Mouse (Mus musculus) adrenal gland, adult 18-20 months (tissue): ENCODE results near the gene Trp53rkb. TPM values are rescaled to one million over a fixed set of nuclear protein-coding genes. Genes with fewer than 3 reads are reported as not detected.
A peak's percentile ranks its signal among the peaks of the same experiment; 100 is the strongest.

Experiments used
- DNase-seq, 2 experiments: peaks; one replicate each; pipeline ENCODE4 v3.0.0; 2021 to 2022; ENCODE audit warnings: low spot score in 2 of 2
- total RNA-seq, 2 experiments: library from RNA; stranded (reverse); gene quantifications; 1 replicate in 1 of 2; 2 replicates in 1 of 2; pipeline ENCODE4 v1.2.3; 2021

Gene Trp53rkb
- total RNA-seq, 2 experiments from 2014 or later = 4.2 to 5.7 TPM

- peak; percentile 80 to 89 for DNase-seq
Measured at GRCm38 (mm10) chr2:166793542-166794214, 1.3 kb downstream of the Trp53rkb start.

GRCm38 (mm10) chr2:166799615-166800472 is 7.5 kb downstream of the Trp53rkb start:
- DNase-seq = no peak

DNA sequence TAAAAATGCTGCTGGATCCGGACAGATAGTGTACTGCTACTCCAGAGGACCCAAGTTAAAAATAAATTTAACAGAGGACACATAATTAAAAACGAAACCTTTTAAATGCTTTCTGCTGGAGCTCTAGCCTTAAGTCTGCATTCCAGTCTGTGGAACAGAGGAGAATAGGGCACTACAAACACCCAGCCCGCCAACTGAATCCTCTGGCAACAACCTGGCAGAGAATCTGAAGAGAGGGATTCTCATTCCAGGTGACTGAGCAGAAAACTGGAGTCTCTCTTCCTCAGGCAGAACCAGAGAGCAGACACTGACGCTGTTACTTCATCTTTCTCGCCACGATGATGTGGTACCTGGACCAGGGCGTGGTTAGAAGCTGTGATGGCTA is 8.1 kb downstream of the Trp53rkb start:
- DNase-seq = no peak

DNA sequence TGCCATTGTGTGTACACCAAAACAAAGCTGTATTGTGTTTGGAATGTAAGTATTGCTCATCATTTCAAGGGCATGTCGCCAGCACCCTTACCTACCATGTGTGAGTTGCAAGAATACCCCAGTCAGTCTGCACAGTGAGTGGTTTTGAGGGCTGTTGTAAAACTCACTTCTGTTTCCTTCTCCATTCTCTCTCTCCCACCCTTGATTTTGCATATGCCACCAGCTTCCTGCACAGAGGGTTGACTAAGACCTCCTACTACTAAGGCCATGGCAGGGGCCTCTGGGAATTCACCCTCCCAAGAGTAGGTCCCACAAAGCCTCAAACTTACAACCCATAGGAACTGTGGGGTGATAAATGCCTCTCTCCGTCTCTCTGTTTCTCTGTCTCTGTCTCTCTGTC is 9.1 kb downstream of the Trp53rkb start:
- DNase-seq = no peak

- no peak for DNase-seq
Measured at GRCm38 (mm10) chr2:166803298-166803697, 11.0 kb downstream of the Trp53rkb start.

DNA sequence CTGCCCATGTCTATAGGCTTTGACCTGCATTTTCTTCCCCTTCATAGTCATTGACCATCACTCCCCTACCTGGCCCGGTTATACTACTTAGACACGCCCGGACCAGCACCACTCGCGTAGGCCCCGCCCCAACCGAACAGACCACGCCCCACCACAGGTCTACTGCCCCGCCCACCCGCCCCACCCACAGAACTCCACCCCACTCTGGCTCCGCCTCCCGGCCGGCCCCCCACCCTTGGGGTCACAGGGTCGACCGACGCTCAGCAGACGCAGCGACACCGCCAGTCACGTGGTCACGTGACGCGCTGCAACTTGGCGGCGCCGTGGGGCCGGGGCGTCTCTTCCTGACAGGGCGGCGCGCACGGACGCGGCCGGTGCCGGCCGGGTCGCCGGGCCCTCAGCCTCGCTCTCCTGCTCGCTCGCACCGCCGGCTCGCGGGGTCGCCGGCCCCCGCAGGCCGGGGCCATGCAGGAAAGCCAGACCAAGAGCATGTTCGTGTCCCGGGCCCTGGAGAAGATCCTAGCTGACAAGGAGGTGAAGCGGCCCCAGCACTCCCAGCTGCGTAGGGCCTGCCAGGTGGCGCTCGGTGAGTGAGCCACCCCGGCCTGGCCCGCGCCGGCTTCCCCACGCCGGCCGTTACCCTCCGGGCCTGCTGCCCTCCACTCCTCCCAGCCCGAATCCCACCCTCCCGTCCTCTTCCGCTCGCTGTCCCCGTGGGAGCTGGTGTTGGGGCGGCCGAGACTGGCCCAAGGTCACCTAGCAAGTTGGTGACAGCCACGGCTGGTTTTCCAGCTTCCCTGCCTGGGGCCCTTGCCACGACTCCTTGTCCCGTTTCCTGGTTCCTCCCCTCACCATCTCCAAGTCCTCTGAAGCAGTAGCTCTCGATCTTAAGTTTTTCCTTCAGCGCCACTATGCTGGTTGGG is 13.2 kb downstream of the Trp53rkb start, which contains the start of gene Arfgef2:
TSS of gene Arfgef2 (plus strand) at position 339 of the 923 bp plus-strand sequence.
- DNase-seq = peak; percentile 85 to 86

- DNase-seq = no peak
Measured at GRCm38 (mm10) chr2:166806173-166806705, 13.9 kb downstream of the Trp53rkb start.

DNA sequence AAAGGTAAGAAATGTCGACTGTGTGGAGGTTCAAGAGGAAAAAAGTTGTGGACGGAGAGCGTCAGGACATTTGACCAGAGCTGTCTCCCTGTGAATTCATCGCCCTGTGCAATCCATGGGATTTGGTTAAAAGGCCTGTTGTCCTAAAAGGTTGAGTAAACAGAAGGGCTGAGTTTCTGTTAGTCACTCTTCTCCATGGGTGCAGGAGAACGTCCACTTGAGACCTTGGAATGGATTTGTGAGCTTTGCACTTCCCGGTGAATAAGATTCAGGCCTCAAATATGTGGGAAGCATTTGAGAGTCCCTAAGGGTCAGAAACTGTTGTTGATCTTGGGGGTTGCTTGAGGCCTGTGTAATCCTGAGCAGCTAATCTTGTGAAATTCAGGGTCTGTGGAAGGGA is 14.5 kb downstream of the Trp53rkb start:
- DNase-seq = no peak

DNA sequence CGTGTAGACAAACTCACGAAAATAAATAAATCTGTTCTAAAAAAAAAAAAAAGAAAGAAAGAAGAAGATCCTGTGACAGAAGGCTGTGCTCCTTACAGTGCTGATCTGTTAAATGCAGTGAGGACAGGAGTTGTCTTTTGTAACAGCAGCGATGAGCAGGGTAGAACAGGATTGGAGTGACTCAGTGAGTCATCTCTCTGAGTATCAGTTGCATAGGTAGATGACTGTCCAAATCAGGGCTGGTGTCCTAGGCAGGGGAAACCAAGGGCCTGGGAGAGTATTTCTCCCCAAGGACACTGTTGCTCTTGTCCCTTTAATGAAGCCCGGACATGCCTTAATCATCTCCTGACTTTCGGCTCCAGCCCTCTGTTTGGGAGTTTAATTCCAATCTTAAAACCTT is 17.2 kb downstream of the Trp53rkb start:
- DNase-seq = no peak

GRCm38 (mm10) chr2:166810821-166811220 is 18.5 kb downstream of the Trp53rkb start:
- no peak for DNase-seq

DNA sequence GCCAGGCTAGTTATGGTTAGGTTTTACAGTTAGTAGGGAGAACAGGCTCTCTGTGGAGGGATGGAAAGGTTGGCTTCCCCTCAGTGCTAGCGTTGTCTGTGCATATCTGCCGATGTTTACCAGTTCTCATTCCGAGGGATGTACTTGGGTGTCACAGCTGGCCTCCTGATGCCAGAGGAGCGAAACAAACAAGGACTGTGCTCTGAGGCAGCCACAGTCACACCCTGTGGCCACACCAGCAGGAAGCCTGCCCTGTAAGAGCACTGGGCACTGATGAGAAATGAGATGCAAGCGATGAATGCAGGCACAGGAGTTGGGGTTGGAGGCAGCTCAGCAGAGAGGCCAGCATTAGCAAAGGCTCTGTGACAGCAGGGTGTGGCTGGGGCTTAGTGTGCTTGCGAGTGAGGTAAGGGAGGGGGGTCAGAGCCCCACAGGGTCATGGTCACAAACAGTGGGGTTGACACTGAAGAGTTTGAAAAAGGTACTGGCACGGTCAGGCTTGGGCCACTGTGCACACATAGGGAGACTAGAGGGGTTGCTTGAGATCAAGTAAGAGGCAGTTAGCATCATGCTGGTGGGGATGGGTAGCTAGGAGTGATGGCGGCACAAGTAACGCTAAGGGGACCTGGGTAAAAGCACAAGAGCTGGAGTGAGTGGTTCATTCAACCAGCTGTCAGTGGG is 26.3 kb downstream of the Trp53rkb start:
- DNase-seq = no peak

GRCm38 (mm10) chr2:166819849-166820248 is 27.5 kb downstream of the Trp53rkb start:
- DNase-seq = no peak

DNA sequence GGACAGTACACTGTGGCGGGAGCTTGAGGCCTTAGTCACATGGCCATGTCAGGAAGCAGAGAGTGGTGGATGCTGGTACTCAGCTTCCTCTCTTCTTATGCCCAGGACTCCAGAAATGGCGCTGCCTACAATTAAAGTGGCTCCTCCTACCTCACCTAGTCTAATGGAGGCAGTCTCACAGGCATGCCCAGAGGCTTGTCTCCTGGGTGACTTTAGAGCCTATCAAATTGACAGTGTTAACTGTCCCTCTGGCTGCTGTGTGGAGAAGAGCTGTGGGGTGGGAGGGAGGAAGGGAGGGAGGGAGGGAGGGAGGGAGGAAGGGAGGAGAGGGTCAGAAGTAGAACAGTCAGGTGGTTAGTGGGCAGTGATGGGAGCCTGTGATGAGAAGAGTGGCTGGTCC is 28.5 kb downstream of the Trp53rkb start:
- no peak for DNase-seq

DNA sequence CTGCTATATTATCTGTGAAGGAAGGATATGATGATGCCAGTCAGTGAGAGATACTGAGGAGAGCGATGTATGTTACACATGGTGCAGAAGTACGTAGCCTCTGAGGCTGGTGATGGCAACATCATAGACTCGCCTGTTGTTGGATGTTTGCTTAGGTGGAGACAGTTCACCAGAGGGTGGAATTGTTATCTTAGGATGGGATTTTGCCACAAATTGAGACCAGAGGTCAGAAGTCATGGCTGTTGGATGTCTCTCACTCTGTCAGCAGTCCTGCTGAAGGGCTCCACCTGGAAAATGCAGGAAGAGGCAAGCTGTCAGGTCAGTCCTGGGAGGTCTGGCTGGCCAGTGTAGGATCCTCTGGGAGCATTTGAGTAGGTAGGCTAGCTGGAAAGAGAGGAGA is 29.1 kb downstream of the Trp53rkb start:
- no peak for DNase-seq

DNA sequence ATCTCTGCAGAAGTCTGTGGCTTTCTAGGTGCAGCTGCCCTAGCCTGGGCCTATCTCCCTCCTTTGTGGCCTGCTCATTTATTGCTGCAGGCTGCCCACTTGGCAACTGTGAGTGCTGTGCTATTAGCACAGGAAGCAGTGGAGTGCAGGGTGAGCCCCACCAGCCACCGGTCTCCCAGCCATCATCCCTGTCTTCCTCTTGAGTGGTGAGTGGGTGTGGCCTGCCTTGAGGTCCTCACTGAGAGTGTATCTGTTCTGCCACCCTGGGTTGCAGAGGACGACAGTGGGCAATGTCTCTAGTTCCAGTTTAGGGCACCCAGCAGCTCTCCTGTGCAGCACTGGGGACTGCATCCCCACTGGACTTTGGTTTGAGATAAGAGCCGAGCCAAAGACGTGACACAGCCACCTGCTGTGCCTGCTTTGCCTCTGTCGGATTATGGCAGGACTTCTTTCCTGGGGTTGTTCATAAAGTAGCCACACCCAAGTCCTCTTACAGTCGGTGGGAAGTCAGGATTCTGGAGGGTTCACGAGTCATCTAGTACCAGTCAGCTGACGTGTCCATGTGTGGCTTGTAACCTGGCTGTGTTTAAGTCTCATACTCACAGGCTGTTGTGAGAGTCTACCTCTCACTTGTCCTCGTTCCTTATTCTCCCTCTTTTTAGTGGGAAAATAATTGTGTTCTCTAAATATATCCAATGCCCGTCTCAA is 29.9 kb downstream of the Trp53rkb start:
- DNase-seq = no peak

DNA sequence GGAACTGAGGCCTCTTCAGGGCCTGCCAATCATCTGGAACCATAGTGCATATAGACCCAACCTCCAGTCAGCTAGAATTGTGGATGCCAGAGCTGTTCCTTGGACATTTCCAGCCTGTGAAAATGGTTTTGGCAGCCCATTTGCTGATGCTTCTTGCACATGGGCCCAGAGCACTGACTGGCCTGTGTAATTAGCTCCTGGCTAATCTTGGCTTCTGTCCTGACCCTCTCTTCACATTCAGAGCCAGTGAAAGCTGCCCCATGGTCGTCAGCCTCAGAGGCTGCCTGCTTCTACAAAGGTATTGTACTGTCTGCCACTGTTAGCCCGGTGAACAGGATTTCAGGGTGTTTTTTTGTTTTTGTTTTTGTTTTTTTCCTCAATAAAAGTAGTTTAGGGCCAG is 30.6 kb downstream of the Trp53rkb start:
- no peak for DNase-seq

- DNase-seq = no peak
Measured at GRCm38 (mm10) chr2:166824386-166824785, 32.1 kb downstream of the Trp53rkb start.

- no peak for DNase-seq
Measured at GRCm38 (mm10) chr2:166824998-166825397, 32.7 kb downstream of the Trp53rkb start.

- no peak for DNase-seq
Measured at GRCm38 (mm10) chr2:166826491-166827224, 34.3 kb downstream of the Trp53rkb start.
